16 mouse cellular contexts compared by ENCODE assay signal in genomic region chr17:84158891-84159290, GRCm38 (mm10). TPM values are rescaled to one million over a fixed set of nuclear protein-coding genes. Genes with fewer than 3 reads are reported as not detected.
DNase-seq lines count a peak whose midpoint lies in the region; ATAC-seq lines count a peak whose summit lies in the region.
"Had no signal": no experiment of that assay in that cellular context is flagged by ENCODE, and none has a peak within 500 bp of the region (broad histone marks: within the 10 kb centered on the region; RNA-seq: fewer than 3 reads in every experiment).

No protein-coding gene starts in this region.

- WGBS in forebrain, embryonic 10.5 days, result 47% methylated on average over 15 of the region's 15 CpGs
- 41% methylated on average over 15 of the region's 15 CpGs for WGBS in forebrain, embryonic 16.5 days
- 51% methylated on average over 15 of the region's 15 CpGs for whole genome bisulfite sequencing in kidney, embryonic 16.5 days
- 76% methylated on average over 15 of the region's 15 CpGs for WGBS in liver, embryonic 13.5 days (ENCODE audit: insufficient replicate concordance)

- H3K4me1 ChIP-seq in forebrain, embryonic 10.5 days, result peaks cover 53% of the 10 kb centered on the region
- 0 out of 2 replicates have a peak, but pooled peaks cover 4% of the 10 kb centered on the region for H3K4me1 ChIP-seq in forebrain, embryonic 16.5 days (replicated peaks; ENCODE audit: control insufficient read depth, insufficient read depth, low read length)
- H3K4me1 ChIP-seq in kidney, embryonic 16.5 days (ENCODE audit: insufficient read depth, low read length), result peaks cover 59% of the 10 kb centered on the region
- H3K4me1 ChIP-seq in liver, embryonic 13.5 days (replicated peaks), result peaks cover 87% of the 10 kb centered on the region

- peak overlapping the region; percentile 54 for H3K27ac ChIP-seq in forebrain, embryonic 10.5 days
- H3K27ac ChIP-seq in forebrain, embryonic 16.5 days (ENCODE audit: low read length), result no peak overlapping the region
- peak overlapping the region; percentile 97; the same call in 1 of the 2 replicates for H3K27ac ChIP-seq in kidney, embryonic 16.5 days (ENCODE audit: low read length)
- 0 out of 2 replicates have a peak overlapping the region, but pooled peaks have one; percentile 40 for H3K27ac ChIP-seq in liver, embryonic 13.5 days
- H3K27ac ChIP-seq: embryonic facial prominence, embryonic 15.5 days; forebrain, embryonic 13.5 days; hindbrain, postnatal 0 days; layer of hippocampus, adult 2 months; left cerebral cortex, adult 2 months had no signal

- no peak overlapping the region for H3K9ac ChIP-seq in forebrain, embryonic 16.5 days (replicated peaks; ENCODE audit: low read depth, low read length)
- H3K9ac ChIP-seq in kidney, embryonic 16.5 days (replicated peaks; ENCODE audit: low read length), result no peak overlapping the region
- 0 out of 2 replicates have a peak overlapping the region, but pooled peaks have one; percentile 1 for H3K9ac ChIP-seq in liver, embryonic 13.5 days
- H3K9ac ChIP-seq: embryonic facial prominence, embryonic 15.5 days; forebrain, embryonic 13.5 days had no signal

- H3K9me3 ChIP-seq in forebrain, embryonic 10.5 days, result no peaks in the 10 kb centered on the region
- no peaks in the 10 kb centered on the region for H3K9me3 ChIP-seq in forebrain, embryonic 16.5 days (ENCODE audit: control insufficient read depth, low read length)
- no peaks in the 10 kb centered on the region for H3K9me3 ChIP-seq in kidney, embryonic 16.5 days (ENCODE audit: low read length)
- H3K9me3 ChIP-seq in liver, embryonic 13.5 days (replicated peaks), result no peaks in the 10 kb centered on the region
- H3K9me3 ChIP-seq: embryonic facial prominence, embryonic 15.5 days; forebrain, embryonic 13.5 days had no signal

- no peak overlapping the region for H3K4me3 ChIP-seq in forebrain, embryonic 10.5 days
- no peak overlapping the region for H3K4me3 ChIP-seq in forebrain, embryonic 16.5 days (replicated peaks; ENCODE audit: low read length)
- H3K4me3 ChIP-seq in kidney, embryonic 16.5 days (ENCODE audit: low read length), result no peak overlapping the region
- no peak overlapping the region for H3K4me3 ChIP-seq in liver, embryonic 13.5 days (replicated peaks)
- H3K4me3 ChIP-seq: embryonic facial prominence, embryonic 15.5 days; forebrain, embryonic 13.5 days; layer of hippocampus, adult 2 months; left cerebral cortex, adult 2 months had no signal

- ATAC-seq in forebrain, embryonic 16.5 days, result no peak
- no peak for ATAC-seq in kidney, embryonic 16.5 days (ENCODE audit: low FRiP score, low TSS enrichment)
- ATAC-seq in liver, embryonic 13.5 days (ENCODE audit: low read depth), result no peak
- no peak for ATAC-seq in erythroblast, adult 5-6 weeks (replicated peaks; ENCODE audit: low FRiP score, poor library complexity, severe bottlenecking)
- ATAC-seq: forebrain, embryonic 13.5 days; hindbrain, postnatal 0 days had no signal

- H3K36me3 ChIP-seq in forebrain, embryonic 10.5 days (replicated peaks), result no peaks in the 10 kb centered on the region
- no peaks in the 10 kb centered on the region for H3K36me3 ChIP-seq in forebrain, embryonic 16.5 days (ENCODE audit: control insufficient read depth, insufficient read depth)
- H3K36me3 ChIP-seq in kidney, embryonic 16.5 days (ENCODE audit: insufficient read depth, low read length), result no peaks in the 10 kb centered on the region
- H3K36me3 ChIP-seq in liver, embryonic 13.5 days, result no peaks in the 10 kb centered on the region
- H3K36me3 ChIP-seq: embryonic facial prominence, embryonic 15.5 days had no signal

- H3K27me3 ChIP-seq in forebrain, embryonic 10.5 days (ENCODE audit: poor library complexity, severe bottlenecking), result peaks cover 59% of the 10 kb centered on the region
- no peaks in the 10 kb centered on the region for H3K27me3 ChIP-seq in forebrain, embryonic 16.5 days (replicated peaks; ENCODE audit: control insufficient read depth, insufficient read depth, low read length)
- no peaks in the 10 kb centered on the region for H3K27me3 ChIP-seq in kidney, embryonic 16.5 days (ENCODE audit: insufficient read depth, low read length)
- no peaks in the 10 kb centered on the region for H3K27me3 ChIP-seq in liver, embryonic 13.5 days

- H3K4me2 ChIP-seq in forebrain, embryonic 16.5 days (ENCODE audit: low read length), result no peak overlapping the region
- H3K4me2 ChIP-seq in kidney, embryonic 16.5 days (replicated peaks; ENCODE audit: low read depth, low read length), result no peak overlapping the region
- no peak overlapping the region for H3K4me2 ChIP-seq in liver, embryonic 13.5 days
- H3K4me2 ChIP-seq: embryonic facial prominence, embryonic 15.5 days; forebrain, embryonic 13.5 days had no signal

- no peak for DNase-seq in forebrain, embryonic 10.5 days (ENCODE audit: extremely low spot score, low spot score)
- DNase-seq in kidney, adult 11 months, result no peak
- DNase-seq in testis, postnatal 10 days (ENCODE audit: low spot score), result peak; percentile 25
- DNase-seq in testis, postnatal 14 days (ENCODE audit: low spot score), result no peak
- no peak for DNase-seq in liver, embryonic 13.5 days
- DNase-seq: adrenal gland, postnatal 14 days; cerebellum, adult 2 months; lung, postnatal 14 days had no signal

RNA-seq across cellular contexts. Expression of gene Zfp36l2, which starts 28.9 kb away (rescaled TPM):
- 8.1 and 8.9 TPM in 2 replicates for polyA plus RNA-seq in forebrain, embryonic 10.5 days (2016; fragmentation: Nextera tagmentation; extraction: Ambion mirVana)
- polyA plus RNA-seq in forebrain, embryonic 16.5 days (2015; fragmentation: Nextera tagmentation; extraction: Ambion mirVana), result 3.4 and 4.2 TPM in 2 replicates
- 9.5 and 11.4 TPM in 2 replicates for polyA plus RNA-seq in kidney, embryonic 16.5 days (2015; fragmentation: Nextera tagmentation; extraction: Ambion mirVana)
- polyA plus RNA-seq in liver, embryonic 13.5 days (2015; fragmentation: Nextera tagmentation; extraction: Ambion mirVana), result 8.9 and 10.0 TPM in 2 replicates
- total RNA-seq in erythroblast, adult 5-6 weeks (2015; ENCODE audit: low replicate concordance), result 50.2 and 57.8 TPM in 2 replicates
- total RNA-seq in erythroblast, adult 5-6 weeks (2017; ENCODE audit: low replicate concordance), result 23.0 and 25.8 TPM in 2 replicates
